Mouse (Mus musculus) left cerebral cortex, postnatal 14 days (tissue): ENCODE results near the gene Krt77. TPM values are rescaled to one million over a fixed set of nuclear protein-coding genes. Genes with fewer than 3 reads are reported as not detected.

Experiments
- DNase-seq, 2 experiments: peaks; one replicate each; pipeline ENCODE4 v3.0.0; 2021 to 2022; ENCODE audit warnings: low spot score in 2 of 2, mixed read lengths in 1 of 2
- intact Hi-C: fragments of 180-260 bp; cut with DNase I; formaldehyde crosslinking; loops from one replicate; pipeline ENCODE4 v1.15.1; 2025
- long read RNA-seq, 2 experiments: library from polyadenylated mRNA; stranded (forward); transcript quantifications; one replicate each; pipeline ENCODE4 v2.0.0; 2021
- total RNA-seq, 2 experiments: library from RNA; stranded (reverse); gene quantifications; 2 replicates each; pipeline ENCODE4 v1.2.3; 2021

Krt77 gene
- total RNA-seq: 10 to 100 TPM; 10.9 to 14.7 TPM
- long read RNA-seq, experiment 1, partial matches to known transcripts: 9 of 15 reads
- long read RNA-seq, experiment 1, other reads (novel, unspliced or antisense): 3 of 15 reads
- long read RNA-seq, experiment 2, partial matches to known transcripts: 1 of 7 reads
- long read RNA-seq, experiment 2, other reads (novel, unspliced or antisense): 6 of 7 reads

GRCm38 (mm10) chr15:101869431-101869830, at the start of gene Krt77:
Gene Krt77 (minus strand): TSS chr15:101869705.
- DNase-seq: peak; percentile 74 to 79
- intact Hi-C loops: loop anchor here (5.0 to 10.0 kb wide), 2 partner anchors 67 to 535 kb away; partner anchors contain the start of gene Krt73

GRCm38 (mm10) chr15:101916072-101916471, 46.6 kb upstream of the Krt77 start:
- no peak for DNase-seq
- intact Hi-C loops: no loop called here

- intact Hi-C loops: no loop called here
- DNase-seq: no peak
These were observed 35.3 kb upstream of the Krt77 start for GRCm38 (mm10) chr15:101904849-101905248.

- DNase-seq: no peak
- intact Hi-C loops: no loop called here
These were observed 33.0 kb upstream of the Krt77 start for GRCm38 (mm10) chr15:101902171-101903149.

- intact Hi-C loops: no loop called here
These were observed 25.7 kb upstream of the Krt77 start for GRCm38 (mm10) chr15:101895216-101895615.

GRCm38 (mm10) chr15:101892820-101893219, 23.3 kb upstream of the Krt77 start, which contains the start of gene Krt76:
Gene Krt76 (minus strand): TSS chr15:101892920.
- intact Hi-C loops: no loop called here
- DNase-seq: no peak

More at GRCm38 (mm10) chr15:101895216-101895615, 25.7 kb upstream of the Krt77 start:
- DNase-seq: no peak

- no peak for DNase-seq
- intact Hi-C loops: loop anchor here (5.0 kb wide), 1 partner anchor 93 kb away; no protein-coding TSS in a partner anchor
These were observed 10.3 kb upstream of the Krt77 start for GRCm38 (mm10) chr15:101879776-101880175.

GRCm38 (mm10) chr15:101878041-101878440, 8.5 kb upstream of the Krt77 start:
- intact Hi-C loops: loop anchor here (5.0 kb wide), 1 partner anchor 94 kb away; no protein-coding TSS in a partner anchor
- DNase-seq: no peak

GRCm38 (mm10) chr15:101874383-101874782, 4.9 kb upstream of the Krt77 start:
- intact Hi-C loops: no loop called here
- no peak for DNase-seq

GRCm38 (mm10) chr15:101873231-101873630, 3.7 kb upstream of the Krt77 start:
- DNase-seq: no peak
- intact Hi-C loops: no loop called here

- intact Hi-C loops: loop anchor here (5.0 to 10.0 kb wide), 2 partner anchors 64 to 532 kb away; partner anchors contain the start of gene Krt73
- DNase-seq: peak in 1 of 2 experiments; percentile 55
These were observed 2.8 kb downstream of the Krt77 start for GRCm38 (mm10) chr15:101866754-101867153.

- DNase-seq: no peak
- intact Hi-C loops: loop anchor here (10.0 kb wide), 1 partner anchor 526 kb away; no protein-coding TSS in a partner anchor
These were observed 8.9 kb downstream of the Krt77 start for GRCm38 (mm10) chr15:101860421-101861130.

- DNase-seq: peak in 1 of 2 experiments; percentile 65
- intact Hi-C loops: loop anchor here (10.0 kb wide), 1 partner anchor 525 kb away; no protein-coding TSS in a partner anchor
These were observed 9.8 kb downstream of the Krt77 start for GRCm38 (mm10) chr15:101859735-101860170.

- intact Hi-C loops: no loop called here
- DNase-seq: no peak
These were observed 10.7 kb downstream of the Krt77 start for GRCm38 (mm10) chr15:101858673-101859425.

GRCm38 (mm10) chr15:101856696-101857095, 12.8 kb downstream of the Krt77 start:
- intact Hi-C loops: no loop called here
- no peak for DNase-seq

GRCm38 (mm10) chr15:101855732-101856131, 13.8 kb downstream of the Krt77 start:
- DNase-seq: no peak
- intact Hi-C loops: no loop called here

- intact Hi-C loops: no loop called here
- DNase-seq: no peak
These were observed 15.2 kb downstream of the Krt77 start for GRCm38 (mm10) chr15:101854294-101854693.

- no peak for DNase-seq
- intact Hi-C loops: no loop called here
These were observed 16.9 kb downstream of the Krt77 start for GRCm38 (mm10) chr15:101852571-101852970.

GRCm38 (mm10) chr15:101850694-101851093, 18.8 kb downstream of the Krt77 start, which contains the start of gene Krt1:
Gene Krt1 (minus strand): TSS chr15:101850794.
- no peak for DNase-seq
- intact Hi-C loops: no loop called here
